In the genomic region with DNA sequence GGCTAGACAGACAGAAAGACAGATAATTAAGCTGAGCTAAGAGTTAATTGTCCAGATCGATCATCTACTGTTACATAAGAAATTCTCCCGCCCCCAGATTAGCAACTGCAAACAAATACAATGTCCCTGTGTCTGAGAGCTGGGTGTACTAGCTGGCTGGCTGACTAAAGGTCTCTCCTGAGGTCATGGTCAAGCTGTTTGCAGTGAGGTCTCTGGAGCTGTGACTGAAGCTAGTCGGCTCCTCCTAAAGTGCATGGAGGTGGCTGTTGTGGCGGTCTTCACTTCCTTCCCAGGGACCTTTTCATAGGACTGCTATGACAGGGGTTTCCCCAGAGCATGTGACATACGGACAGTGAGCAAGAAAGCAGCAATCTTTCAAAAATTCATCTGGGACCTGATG, we compare ENCODE assay signal across 16 mouse cellular contexts. TPM values are rescaled to one million over a fixed set of nuclear protein-coding genes. Genes with fewer than 3 reads are reported as not detected.
A peak's percentile ranks its signal among the peaks of the same experiment; 100 is the strongest.
DNase-seq lines count a peak whose midpoint lies in the region; ATAC-seq and TF ChIP-seq lines count a peak whose summit lies in the region.
"Had no signal": no experiment of that assay in that cellular context is flagged by ENCODE, and none has a peak within 500 bp of the region (broad histone marks: within the 10 kb centered on the region; RNA-seq: fewer than 3 reads in every experiment).

No protein-coding gene starts in this region.

- H3K4me3 ChIP-seq in lung, adult 2 months (replicated peaks; ENCODE audit: extremely low read depth, low read depth, low read length): no peak overlapping the region
- no peak overlapping the region for H3K4me3 ChIP-seq in liver, embryonic 13.5 days (replicated peaks)
- H3K4me3 ChIP-seq: embryonic facial prominence, embryonic 13.5 days; hindbrain, embryonic 13.5 days; stomach, embryonic 15.5 days had no signal

- H3K4me2 ChIP-seq in liver, embryonic 13.5 days: no peak overlapping the region
- H3K4me2 ChIP-seq: embryonic facial prominence, embryonic 13.5 days; hindbrain, embryonic 13.5 days; lung, embryonic 14.5 days; stomach, embryonic 15.5 days had no signal

- H3K36me3 ChIP-seq in liver, embryonic 13.5 days: no peaks in the 10 kb centered on the region
- H3K36me3 ChIP-seq: embryonic facial prominence, embryonic 13.5 days; hindbrain, embryonic 13.5 days; stomach, embryonic 15.5 days had no signal

- no peak for TF ChIP-seq CTCF in lung, adult 2 months (IDR thresholded peaks at IDR 0.05; ENCODE audit: insufficient read depth, low read length)

- WGBS in lung, adult 2 months: 45% methylated on average over 5 of the region's 5 CpGs
- WGBS in liver, embryonic 13.5 days (ENCODE audit: insufficient replicate concordance): 48% methylated on average over 5 of the region's 5 CpGs

- intact Hi-C loops in heart, postnatal 25 days (cut with DNase I): no loop called here

- ATAC-seq in liver, embryonic 13.5 days (ENCODE audit: low read depth): peak; percentile 57

- H3K9ac ChIP-seq in liver, embryonic 13.5 days: no peak overlapping the region
- H3K9ac ChIP-seq: embryonic facial prominence, embryonic 13.5 days; hindbrain, embryonic 13.5 days; lung, embryonic 14.5 days; stomach, embryonic 15.5 days had no signal

- peak; percentile 93 for DNase-seq in heart, adult 11 months
- no peak for DNase-seq in heart, postnatal 25 days (ENCODE audit: low spot score)
- DNase-seq in lung, postnatal 25 days (ENCODE audit: low spot score): peak; percentile 43
- DNase-seq in lung, adult 2 months: no peak
- DNase-seq in liver, embryonic 13.5 days: no peak
- peak; percentile 60 for DNase-seq in testis, postnatal 10 days (ENCODE audit: low spot score)
- no peak for DNase-seq in cerebellum, adult 8-10 months
- DNase-seq in gastrocnemius, adult 18-20 months (ENCODE audit: low spot score): no peak
- DNase-seq: cerebellum, adult 18-20 months; kidney, adult 18-20 months; left cerebral cortex, postnatal 4 days; lung, embryonic 14.5 days; spleen, adult 18-20 months had no signal

- TF ChIP-seq POLR2A in lung, adult 2 months (IDR thresholded peaks at IDR 0.05; ENCODE audit: borderline replicate concordance, extremely low read depth, low read depth, low read length): no peak

- no peak overlapping the region for H3K27ac ChIP-seq in liver, embryonic 13.5 days
- H3K27ac ChIP-seq: embryonic facial prominence, embryonic 13.5 days; hindbrain, embryonic 13.5 days; stomach, embryonic 15.5 days had no signal

- H3K4me1 ChIP-seq in lung, adult 2 months (ENCODE audit: control insufficient read depth, insufficient read depth, low read length): no peaks in the 10 kb centered on the region; the same call in 1 of the 2 replicates
- H3K4me1 ChIP-seq in liver, embryonic 13.5 days (replicated peaks): peaks cover 6% of the 10 kb centered on the region; the same call in 1 of the 2 replicates
- H3K4me1 ChIP-seq: embryonic facial prominence, embryonic 13.5 days; hindbrain, embryonic 13.5 days; stomach, embryonic 15.5 days had no signal

- H3K9me3 ChIP-seq in liver, embryonic 13.5 days (replicated peaks): no peaks in the 10 kb centered on the region
- H3K9me3 ChIP-seq: embryonic facial prominence, embryonic 13.5 days; hindbrain, embryonic 13.5 days; stomach, embryonic 15.5 days had no signal

- no peaks in the 10 kb centered on the region for H3K27me3 ChIP-seq in liver, embryonic 13.5 days
- H3K27me3 ChIP-seq: embryonic facial prominence, embryonic 13.5 days; hindbrain, embryonic 13.5 days; stomach, embryonic 15.5 days had no signal

RNA-seq across cellular contexts. Expression of gene Fndc3b, which starts 40.5 kb away (rescaled TPM):
- 10 to 100 TPM; 58.5 to 69.4 TPM for total RNA-seq in heart, postnatal 25 days (2021)
- 17.6 and 23.8 TPM in 2 replicates for polyA plus RNA-seq in lung, adult 2 months (2012; rRNA removed)
- polyA plus RNA-seq in liver, embryonic 13.5 days (2015; fragmentation: Nextera tagmentation; extraction: Ambion mirVana): 4.7 and 6.9 TPM in 2 replicates
- 10 to 100 TPM; 13.9 to 18.5 TPM for total RNA-seq in gastrocnemius, adult 18-20 months (2021)

Comparison
In these comparisons a context has a peak if more than half of its experiments do, and no peak if none do; other contexts are left out.
1. DNase-seq: peak in heart, adult 11 months (single experiment), lung, postnatal 25 days (single experiment) and testis, postnatal 10 days (single experiment); none in heart, postnatal 25 days (single experiment), lung, adult 2 months (single experiment), liver, embryonic 13.5 days (single experiment), cerebellum, adult 8-10 months (single experiment) and gastrocnemius, adult 18-20 months (single experiment).